Mouse (Mus musculus) cerebellum, adult 18-20 months (tissue): ENCODE measurements around the gene Crygb.
"Not testable (repeated sequence)": the region's sequence is repeated elsewhere in the genome, so short reads cannot be mapped to it uniquely, and the experiment has no call there.

Experiments
- DNase-seq, 2 experiments: peaks; one replicate each; pipeline ENCODE4 v3.0.0; 2021

Crygb gene

DNA sequence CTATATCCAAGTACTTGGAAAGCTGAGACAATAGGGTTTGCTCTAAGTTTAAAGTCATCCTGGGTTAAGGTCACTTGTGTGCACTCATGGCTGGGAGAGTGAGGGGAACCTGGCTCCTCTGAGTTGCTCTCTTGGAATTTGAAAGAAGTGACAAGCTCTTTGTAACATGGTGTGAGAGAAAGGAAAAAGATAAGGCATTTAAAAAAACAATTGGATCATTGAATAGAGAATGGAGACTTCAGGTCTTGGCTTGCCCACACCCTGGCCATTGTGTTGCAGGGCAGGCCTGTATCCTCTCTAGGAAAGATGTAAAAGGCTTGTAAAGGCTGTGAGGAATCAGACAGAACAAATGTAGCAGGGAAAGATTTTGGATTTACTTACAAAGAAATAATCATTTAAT, 14.2 kb downstream of the Crygb start:
- DNase-seq = no peak

DNA sequence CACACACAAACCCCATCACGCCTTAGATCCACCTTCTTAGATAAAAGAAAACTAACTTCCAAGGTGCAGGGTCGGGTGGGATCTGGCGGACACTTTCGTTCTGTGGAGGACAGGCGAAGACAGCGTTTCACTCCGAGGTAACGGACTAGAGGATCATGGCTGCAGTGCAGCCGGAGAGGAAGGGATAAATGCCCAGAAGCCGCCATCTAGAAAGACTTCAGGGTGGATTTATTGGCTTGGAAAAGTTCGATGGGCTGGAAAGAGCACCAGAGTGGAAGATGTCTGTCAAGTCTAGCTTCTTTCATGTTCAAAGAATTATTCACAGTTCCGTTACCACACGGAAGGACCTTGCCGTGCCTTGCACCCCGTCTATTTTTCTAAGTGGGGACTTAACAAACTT, 17.9 kb downstream of the Crygb start:
- DNase-seq = no peak

DNA sequence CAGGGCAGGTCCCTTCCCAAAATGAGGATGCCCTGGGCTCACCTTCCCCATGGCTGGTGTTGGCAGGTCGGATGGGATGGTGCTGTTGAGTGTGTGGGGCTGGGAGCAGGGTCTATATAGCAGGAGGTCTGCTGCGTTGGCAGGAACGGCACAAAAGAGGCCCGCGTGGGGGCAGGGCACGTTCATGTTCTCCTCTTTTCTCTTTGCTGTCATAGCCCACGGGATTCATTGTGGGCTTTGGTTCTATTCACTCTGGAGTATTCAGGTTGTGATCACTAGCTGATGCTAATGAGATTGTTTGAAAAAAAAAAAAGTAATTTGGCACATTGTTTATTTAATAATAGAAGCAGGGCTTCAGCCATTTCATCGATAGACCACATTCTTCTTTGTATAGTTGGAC, 18.7 kb downstream of the Crygb start, which contains the start of gene Crygd:
TSS of gene Crygd (minus strand) at position 101 of the 400 bp plus-strand sequence.
- no peak for DNase-seq

DNA sequence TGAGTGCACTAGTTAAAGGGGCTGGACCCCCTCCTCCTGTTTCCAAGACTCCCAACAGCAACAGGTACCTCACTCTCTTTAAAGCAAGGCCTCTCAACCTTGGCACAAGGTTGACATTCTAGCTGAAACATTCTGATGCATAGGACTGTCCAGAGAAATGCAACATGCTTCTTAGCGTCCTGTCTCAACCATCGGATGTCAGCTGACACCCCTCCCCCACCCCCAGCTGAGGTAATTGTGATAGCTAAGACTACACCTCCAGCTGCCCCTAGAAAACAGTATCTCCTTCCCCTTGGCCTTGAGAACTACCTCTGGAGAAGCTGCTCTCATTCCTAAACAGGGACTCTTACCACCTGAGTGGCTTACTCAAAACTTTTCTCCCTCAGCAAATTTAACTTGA, 29.9 kb downstream of the Crygb start:
- DNase-seq = no peak

DNA sequence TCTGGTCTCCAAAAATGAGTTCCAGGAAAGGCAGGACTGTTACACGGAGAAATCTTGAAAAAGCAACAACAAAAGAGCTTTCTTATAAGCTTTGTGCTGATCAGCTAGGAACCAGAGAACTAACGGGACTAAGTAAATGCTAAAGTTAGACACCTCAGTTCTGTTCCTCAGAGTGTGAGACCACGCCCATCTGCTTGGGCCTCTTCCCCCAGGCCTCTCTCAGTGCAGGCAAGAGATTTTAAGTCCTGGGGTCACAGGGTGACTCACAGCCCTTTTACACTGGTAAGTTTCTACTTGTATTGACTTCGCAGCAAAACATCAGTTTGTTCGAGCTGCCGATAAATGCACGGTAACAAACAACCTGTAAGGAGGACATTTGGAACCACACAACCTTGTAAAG, 30.4 kb downstream of the Crygb start:
- no peak for DNase-seq

DNA sequence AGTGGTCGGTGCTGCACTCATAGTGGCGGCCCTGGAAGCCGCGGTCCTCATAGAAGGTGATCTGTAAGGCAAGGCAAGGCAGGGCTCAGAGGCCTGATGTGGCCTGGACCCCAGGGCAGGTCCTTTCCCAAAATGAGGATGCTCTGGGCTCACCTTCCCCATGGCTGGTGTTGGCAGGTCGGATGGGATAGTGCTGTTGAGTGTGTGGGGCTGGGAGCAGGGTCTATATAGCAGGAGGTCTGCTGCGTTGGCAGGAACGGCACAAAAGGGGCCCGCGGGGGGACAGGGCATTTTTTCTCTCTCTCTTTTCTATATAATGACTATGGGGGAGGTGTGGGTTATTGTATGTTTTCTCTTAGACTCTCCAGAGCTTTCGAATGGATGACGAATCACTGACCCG, 31.1 kb downstream of the Crygb start, which contains the start of gene Cryge:
TSS of gene Cryge (minus strand) at position 198 of the 400 bp plus-strand sequence.
- not testable (repeated sequence) for DNase-seq

DNA sequence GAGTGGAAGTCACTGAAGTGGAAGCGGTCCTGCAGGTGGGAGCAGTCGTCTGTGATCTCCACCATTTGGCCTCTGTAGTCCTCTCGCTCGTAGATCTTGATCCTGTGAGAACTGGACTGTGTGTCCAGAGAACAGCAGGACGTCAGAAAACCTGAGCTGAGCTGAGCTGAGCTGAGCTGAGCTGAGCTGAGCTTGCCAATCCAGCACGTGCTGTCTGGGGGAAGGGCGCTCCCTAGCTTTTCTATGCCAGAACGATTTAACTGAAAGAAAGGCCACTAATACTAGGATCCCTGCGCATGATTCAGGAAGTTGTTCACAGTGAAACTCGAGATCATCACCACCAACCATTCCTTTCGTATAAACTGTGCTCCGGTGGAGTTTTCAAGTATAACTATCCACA, 33.3 kb downstream of the Crygb start:
- DNase-seq = peak; percentile 2 to 8

DNA sequence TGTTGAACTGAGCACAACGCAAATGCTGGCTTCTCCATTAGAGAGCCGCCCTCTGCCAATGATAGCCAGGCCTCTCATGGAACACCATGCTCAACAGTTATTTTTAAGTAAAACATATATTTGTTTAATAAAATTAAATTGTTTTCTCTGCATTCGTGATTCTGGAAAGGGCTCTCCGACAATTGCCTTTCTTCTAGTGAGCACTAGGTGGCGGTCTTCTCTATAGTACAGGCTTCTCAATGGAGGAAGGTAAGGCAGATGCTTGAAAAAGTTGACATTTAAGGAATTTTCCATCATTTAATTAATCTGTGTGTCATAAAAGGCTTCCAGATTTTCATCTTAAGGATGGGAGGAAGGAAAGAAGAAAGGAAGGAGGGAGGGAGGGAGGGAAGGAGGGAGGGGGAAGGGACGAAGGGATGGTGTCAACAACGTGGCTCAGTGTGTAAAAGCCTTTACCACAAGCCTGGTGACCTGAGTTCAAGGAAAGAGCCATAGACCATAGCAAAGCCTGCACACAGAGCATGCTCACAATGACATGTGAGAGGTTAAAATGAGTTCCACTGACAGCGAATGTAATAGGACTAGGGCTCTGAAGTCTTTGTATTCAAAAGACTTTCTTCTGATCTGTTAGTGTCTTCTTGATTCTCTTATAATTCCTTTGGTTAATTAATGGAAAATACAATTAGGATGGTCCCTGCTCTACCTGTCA, 35.5 kb downstream of the Crygb start:
- peak; percentile 22 to 26 for DNase-seq

DNA sequence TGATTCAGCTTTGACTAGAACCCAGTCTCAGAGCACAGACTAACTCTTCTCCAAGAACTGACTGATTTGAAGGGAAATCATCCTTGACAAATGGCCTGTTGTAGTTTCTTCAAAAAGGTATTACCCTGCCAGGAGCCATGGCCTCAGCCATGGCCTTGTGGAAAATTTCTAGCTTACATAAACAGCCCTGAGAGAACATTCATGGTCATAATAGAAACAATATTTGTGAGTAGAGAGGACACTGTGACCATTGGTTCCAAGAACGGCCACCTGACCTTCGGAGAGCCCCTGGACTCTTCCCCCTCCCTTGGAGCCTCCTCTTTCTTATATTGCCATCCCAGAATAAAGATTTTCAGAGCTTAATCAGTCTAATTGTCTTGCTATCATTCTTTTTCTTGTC, 38.7 kb downstream of the Crygb start:
- no peak for DNase-seq

DNA sequence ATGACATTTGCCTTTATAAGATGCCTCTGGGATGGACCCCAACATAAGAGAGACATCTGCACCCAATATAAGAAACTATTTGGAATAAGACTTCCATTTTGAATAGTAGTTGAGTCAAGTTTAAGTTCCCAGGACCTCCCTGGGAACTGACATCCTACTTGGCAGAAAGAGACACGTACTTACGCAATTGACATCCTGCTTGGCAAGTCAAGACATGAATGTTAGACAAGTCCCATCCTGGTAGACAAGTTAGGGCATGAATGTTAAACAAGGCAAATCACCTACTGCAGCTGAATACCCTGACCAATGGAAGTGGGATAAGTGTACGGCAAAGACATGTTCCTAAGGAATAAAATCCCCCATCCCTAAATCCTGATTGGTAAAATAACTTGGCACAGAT, 40.3 kb downstream of the Crygb start:
- DNase-seq = no peak

DNA sequence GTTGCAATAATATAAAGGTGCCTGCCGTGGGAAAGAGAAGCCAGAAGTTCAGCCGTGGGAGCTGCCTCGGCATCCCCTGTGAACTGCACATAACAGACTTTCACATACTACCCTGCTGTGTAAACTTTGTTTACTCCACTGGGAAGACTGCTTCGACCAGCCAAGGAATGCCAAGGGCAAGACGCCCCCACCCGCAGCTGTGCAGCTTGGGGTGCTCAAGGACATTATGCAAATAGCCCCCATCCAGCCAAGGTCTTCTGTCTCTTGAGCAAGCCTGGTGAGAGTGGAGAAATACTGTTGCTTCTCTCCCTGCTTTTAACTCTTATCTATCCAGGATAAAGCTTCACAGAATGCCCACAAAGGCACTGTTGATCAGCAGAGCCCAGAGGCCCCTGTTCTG, 41.3 kb downstream of the Crygb start:
- DNase-seq = no peak

DNA sequence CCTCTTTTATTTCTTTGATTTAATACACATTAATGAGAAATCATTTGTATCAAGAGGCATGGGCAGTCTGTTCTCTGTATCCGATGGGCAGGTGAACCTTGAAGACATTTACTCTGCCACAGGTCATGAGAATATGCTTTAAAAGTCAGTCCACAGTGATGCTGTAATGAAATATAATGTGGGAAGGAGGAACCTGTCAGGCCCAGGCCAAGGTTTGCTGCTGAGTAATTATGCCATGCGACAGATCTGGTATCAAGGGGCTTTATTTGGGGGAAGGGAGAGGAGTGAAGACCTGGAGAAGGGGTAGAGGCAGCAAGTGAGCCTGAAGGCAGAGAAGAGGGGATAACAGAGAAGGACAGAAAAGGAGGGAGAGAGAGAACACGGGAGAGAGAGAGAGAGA, 42.4 kb downstream of the Crygb start:
- no peak for DNase-seq

DNA sequence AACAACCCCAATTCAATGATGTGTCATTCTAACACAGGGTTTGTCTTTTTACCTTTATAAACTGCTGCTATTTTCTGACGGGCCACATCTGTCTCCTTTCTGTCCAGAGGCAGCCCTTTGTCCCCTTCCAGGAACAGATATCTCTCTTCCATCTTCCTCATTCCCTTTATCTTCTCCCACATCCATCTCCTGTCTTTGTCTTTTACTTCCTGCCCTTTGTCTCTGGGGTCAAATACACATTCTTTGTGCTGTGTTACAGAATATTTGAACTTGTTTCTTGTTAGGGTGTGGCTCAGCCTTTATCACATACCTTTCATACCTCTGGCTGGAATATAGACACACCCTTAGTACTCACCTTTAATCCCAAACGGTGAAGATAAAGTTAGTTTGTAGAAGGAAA, 44.5 kb downstream of the Crygb start:
- no peak for DNase-seq

DNA sequence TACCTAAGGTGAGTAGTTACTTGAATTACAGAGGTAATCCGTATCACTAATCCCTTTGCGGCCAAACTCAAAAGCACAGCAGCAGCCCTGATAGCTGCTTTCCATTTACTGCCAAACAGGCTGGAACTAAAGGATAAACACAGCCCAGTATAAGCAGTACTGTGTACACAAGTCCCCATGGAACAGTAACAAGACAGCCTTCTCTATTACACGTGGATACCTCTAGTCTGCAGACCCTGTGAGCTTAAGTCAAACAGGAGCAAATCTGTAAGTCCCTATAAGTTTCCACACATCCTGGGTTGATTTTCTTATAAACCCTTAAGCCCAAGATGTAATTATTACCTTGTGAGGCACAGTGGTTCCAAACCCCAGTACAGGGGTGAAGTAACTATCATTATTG, 46.6 kb downstream of the Crygb start:
- DNase-seq = no peak

DNA sequence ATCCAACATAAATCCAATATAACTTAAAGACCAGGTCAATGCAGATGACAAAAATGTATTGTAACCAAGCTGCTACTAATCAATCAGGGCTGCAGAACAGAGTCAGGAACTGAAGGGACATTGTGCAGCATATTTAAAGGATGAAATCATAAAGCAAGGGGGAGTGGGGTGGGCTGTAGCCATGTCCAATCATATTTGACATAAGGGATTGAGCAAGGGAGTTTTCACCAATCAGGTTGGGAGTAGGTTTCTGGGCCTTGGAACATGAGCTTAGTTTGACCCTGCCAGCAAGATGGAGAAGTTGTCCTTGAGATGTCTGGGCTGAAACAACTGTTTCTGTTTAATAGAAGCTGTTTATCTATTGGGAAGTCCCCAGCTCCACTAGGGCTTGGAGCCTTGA, 49.4 kb downstream of the Crygb start, which contains the start of gene Akr1cl:
TSS of gene Akr1cl (minus strand) at position 119 of the 400 bp plus-strand sequence.
- no peak for DNase-seq
